Mouse (Mus musculus) bone marrow macrophage, adult 2 months (primary cell): ENCODE data around the gene Ahsg. TPM values are rescaled to one million over a fixed set of nuclear protein-coding genes. Genes with fewer than 3 reads are reported as not detected.
"Not testable (repeated sequence)": the region's sequence is repeated elsewhere in the genome, so short reads cannot be mapped to it uniquely, and the experiment has no call there.

Source experiments
- H3K27ac ChIP-seq: 2 replicates; pipeline ENCODE4 v1.5.1; 2012; ENCODE audit warnings: low read depth, low read length; ENCODE audit not compliant: insufficient read depth
- H3K4me1 ChIP-seq: 2 replicates; pipeline ENCODE4 v1.6.1; 2012; ENCODE audit warnings: low read length; ENCODE audit not compliant: control insufficient read depth, insufficient read depth
- H3K4me3 ChIP-seq: 2 replicates; pipeline ENCODE4 v1.5.1; 2012; ENCODE audit warnings: mild to moderate bottlenecking, low read length, moderate library complexity; ENCODE audit not compliant: insufficient read depth
- CTCF ChIP-seq: IDR thresholded peaks from 2 replicates; pipeline ENCODE4 v1.5.1; 2012; ENCODE audit warnings: low read depth, mild to moderate bottlenecking, low read length, moderate library complexity
- POLR2A ChIP-seq: IDR thresholded peaks from 2 replicates; pipeline ENCODE4 v1.6.1; 2012; ENCODE audit warnings: mild to moderate bottlenecking, low read depth, low read length, borderline replicate concordance
- polyA plus RNA-seq: library from polyadenylated mRNA; stranded (reverse); fragments of >200 nt; gene quantifications from 2 replicates; pipeline ENCODE4 v1.2.4, GENCODE M21; 2012; ENCODE audit not compliant: missing spikeins, insufficient read depth, insufficient read length

The Ahsg gene
- polyA plus RNA-seq, 1 experiment, result not detected

GRCm38 (mm10) chr16:22937631-22938030 lies 46.6 kb downstream of the Ahsg start:
- Histone ChIP-seq H3K4me1 (no peaks in the 10 kb centered on the region), H3K27ac (no peak overlapping the region), H3K4me3 (no peak overlapping the region)
- TF ChIP-seq CTCF (no peak), POLR2A (no peak)

- no peak overlapping the region for H3K4me3 ChIP-seq
Observed at GRCm38 (mm10) chr16:22938541-22938940, 47.5 kb downstream of the Ahsg start.

GRCm38 (mm10) chr16:22939120-22939695 lies 48.1 kb downstream of the Ahsg start:
- no peaks in the 10 kb centered on the region for H3K4me1 ChIP-seq
- TF ChIP-seq CTCF (no peak), POLR2A (no peak)
- no peak overlapping the region for H3K4me3 ChIP-seq
- H3K27ac ChIP-seq, result no peak overlapping the region

More at GRCm38 (mm10) chr16:22938541-22938940, 47.5 kb downstream of the Ahsg start:
- no peaks in the 10 kb centered on the region for H3K4me1 ChIP-seq
- TF ChIP-seq CTCF, result no peak
- no peak for TF ChIP-seq POLR2A
- no peak overlapping the region for H3K27ac ChIP-seq

- H3K4me1 ChIP-seq, H3K4me3 ChIP-seq, H3K27ac ChIP-seq: not testable (repeated sequence)
Observed at GRCm38 (mm10) chr16:22941825-22942476, 50.9 kb downstream of the Ahsg start.

- H3K27ac ChIP-seq, result no peak overlapping the region
- no peak overlapping the region for H3K4me3 ChIP-seq
- no peak for TF ChIP-seq CTCF
- no peak for TF ChIP-seq POLR2A
- no peaks in the 10 kb centered on the region for H3K4me1 ChIP-seq
Observed at GRCm38 (mm10) chr16:22947371-22947770, 56.3 kb downstream of the Ahsg start.

Other genes starting within 250 kb of the Ahsg start
- 2.1 and 2.3 TPM in 2 replicates for gene Dgkg, start 234.1 kb upstream of the Ahsg start, polyA plus RNA-seq
- gene Crygs, start 79.7 kb upstream of the Ahsg start, polyA plus RNA-seq, result not detected in 2 replicates
- gene Tbccd1, start 33.6 kb upstream of the Ahsg start, polyA plus RNA-seq, result 16.1 and 17.4 TPM in 2 replicates
- 75.6 and 78.0 TPM in 2 replicates for gene Dnajb11, start 33.4 kb upstream of the Ahsg start, polyA plus RNA-seq
- gene Fetub, start 27.1 kb downstream of the Ahsg start, polyA plus RNA-seq, result not detected in 2 replicates
- not detected in 2 replicates for gene Hrg, start 59.8 kb downstream of the Ahsg start, polyA plus RNA-seq
- not detected in 2 replicates for gene Kng2, start 138.2 kb downstream of the Ahsg start, polyA plus RNA-seq
- gene Kng1, start 166.6 kb downstream of the Ahsg start, polyA plus RNA-seq, result not detected in 2 replicates
- 255 TPM in 2 replicates for gene Eif4a2, start 216.2 kb downstream of the Ahsg start, polyA plus RNA-seq
- 10.6 and 14.5 TPM in 2 replicates for gene Rfc4, start 236.5 kb downstream of the Ahsg start, polyA plus RNA-seq